Mouse (Mus musculus) liver, postnatal 0 days (tissue): ENCODE results near the gene Dnajc5.

Experiments
- CTCF ChIP-seq: sonication (generic); IDR thresholded peaks from 2 replicates; pipeline ENCODE4 v1.5.1; 2016; ENCODE audit warnings: antibody characterized with exemption, low read depth
- EP300 ChIP-seq: IDR thresholded peaks from 2 replicates; pipeline ENCODE4 v1.6.1; 2016; ENCODE audit warnings: antibody characterized with exemption, low read depth, mild to moderate bottlenecking

GRCm38 (mm10) chr2:181592231-181593041 is 72.2 kb downstream of the Dnajc5 start, which contains the start of gene Zfp512b:
- 0 out of 2 replicates have a peak, but pooled peaks have one; percentile 8 for TF ChIP-seq CTCF
- no peak for TF ChIP-seq EP300
